Mouse (Mus musculus) liver, embryonic 12.5 days (tissue): Measurements from ENCODE around the gene Ddx28. TPM values are rescaled to one million over a fixed set of nuclear protein-coding genes. Genes with fewer than 3 reads are reported as not detected.
"Not testable (repeated sequence)": the region's sequence is repeated elsewhere in the genome, so short reads cannot be mapped to it uniquely, and the experiment has no call there.

ENCODE experiments used
- ATAC-seq: fragments of 200-750 bp; cut with Nextera tagmentation; 2 replicates; pipeline ENCODE4 v1.8.0; 2017; ENCODE audit warnings: moderate number of reproducible peaks, mild to moderate bottlenecking, moderate library complexity
- H3K27ac ChIP-seq: fragments of 300-500 bp; sonication (generic); 2 replicates; pipeline ENCODE4 v1.5.1; 2016; ENCODE audit warnings: mild to moderate bottlenecking
- H3K27me3 ChIP-seq: fragments of 300-500 bp; sonication (generic); replicated peaks from 2 replicates; pipeline ENCODE4 v1.6.1; 2016; ENCODE audit warnings: mild to moderate bottlenecking, moderate library complexity
- H3K36me3 ChIP-seq: fragments of 300-500 bp; sonication (generic); 2 replicates; pipeline ENCODE4 v1.6.1; 2016; ENCODE audit warnings: mild to moderate bottlenecking, moderate library complexity
- H3K4me1 ChIP-seq: fragments of 300-500 bp; sonication (generic); 2 replicates; pipeline ENCODE4 v1.6.1; 2016
- H3K4me2 ChIP-seq: fragments of 300-500 bp; sonication (generic); 2 replicates; pipeline ENCODE4 v1.6.1; 2016; ENCODE audit warnings: mild to moderate bottlenecking, moderate library complexity
- H3K4me3 ChIP-seq: fragments of 300-500 bp; sonication (generic); 2 replicates; pipeline ENCODE4 v1.5.1; 2016; ENCODE audit warnings: mild to moderate bottlenecking, moderate library complexity
- H3K9ac ChIP-seq: fragments of 300-500 bp; sonication (generic); 2 replicates; pipeline ENCODE4 v1.6.1; 2016; ENCODE audit warnings: mild to moderate bottlenecking, moderate library complexity
- H3K9me3 ChIP-seq: fragments of 300-500 bp; sonication (generic); replicated peaks from 2 replicates; pipeline ENCODE4 v1.6.1; 2016; ENCODE audit warnings: mild to moderate bottlenecking, moderate library complexity
- WGBS: fragments of 180-500 bp; shearing (Covaris S2); methylation state at CpG from one replicate; pipeline ENCODE4 v1.1.7; 2016; ENCODE audit not compliant: insufficient replicate concordance; 5-methylcytosine and 5-hydroxymethylcytosine counted together
- polyA plus RNA-seq: library from polyadenylated mRNA; unstranded; fragments of >200 nt; fragmentation: Nextera tagmentation; extraction: Ambion mirVana; gene quantifications from 2 replicates; pipeline ENCODE4 v1.2.1, GENCODE M21; 2016

Ddx28 gene
- polyA plus RNA-seq, 1 experiment from 2014 or later: 14.7 TPM

GRCm38 (mm10) chr8:106007891-106008290 lies 3.8 kb downstream of the Ddx28 start:
- not testable (repeated sequence) for H3K9me3 ChIP-seq, ATAC-seq, H3K9ac ChIP-seq, H3K27me3 ChIP-seq, H3K27ac ChIP-seq, H3K36me3 ChIP-seq, H3K4me3 ChIP-seq, H3K4me2 ChIP-seq
- peaks cover 35% of the 10 kb centered on the region for H3K4me1 ChIP-seq
- WGBS: 57% methylated on average over 3 of the region's 3 CpGs

- Histone ChIP-seq H3K9ac (no peak overlapping the region), H3K4me3 (no peak overlapping the region), H3K27me3 (no peaks in the 10 kb centered on the region), H3K36me3 (peaks cover 7% of the 10 kb centered on the region), H3K9me3 (no peaks in the 10 kb centered on the region), H3K27ac (no peak overlapping the region), H3K4me2 (no peak overlapping the region), H3K4me1 (peaks cover 29% of the 10 kb centered on the region)
- no peak for ATAC-seq
- WGBS: 53% methylated on average over 3 of the region's 3 CpGs
Observed at GRCm38 (mm10) chr8:106007135-106007534, 4.5 kb downstream of the Ddx28 start.

- Histone ChIP-seq H3K4me2 (no peak overlapping the region), H3K4me1 (peaks cover 24% of the 10 kb centered on the region), H3K9ac (no peak overlapping the region), H3K9me3 (no peaks in the 10 kb centered on the region), H3K27me3 (no peaks in the 10 kb centered on the region), H3K4me3 (no peak overlapping the region), H3K27ac (no peak overlapping the region), H3K36me3 (peaks cover 7% of the 10 kb centered on the region)
- WGBS: 79% methylated on average over 4 of the region's 4 CpGs
- ATAC-seq: no peak
Observed at GRCm38 (mm10) chr8:106006413-106006812, 5.3 kb downstream of the Ddx28 start.

GRCm38 (mm10) chr8:106005875-106006274 lies 5.8 kb downstream of the Ddx28 start, which contains the start of gene Dpep2nb:
Gene Dpep2nb, minus strand, starts transcription at chr8:106005975.
- peaks cover 7% of the 10 kb centered on the region for H3K36me3 ChIP-seq
- H3K27ac ChIP-seq: no peak within 1 kb of the TSS
- H3K4me3 ChIP-seq: no peak within 1 kb of the TSS
- peaks cover 24% of the 10 kb centered on the region for H3K4me1 ChIP-seq
- no peaks in the 10 kb centered on the region for H3K27me3 ChIP-seq
- no peak for ATAC-seq
- no peak within 1 kb of the TSS for H3K9ac ChIP-seq
- H3K4me2 ChIP-seq: no peak within 1 kb of the TSS
- H3K9me3 ChIP-seq: no peaks in the 10 kb centered on the region
- WGBS: 77% methylated on average over 4 of the region's 4 CpGs

- ATAC-seq: no peak
- H3K9me3 ChIP-seq: no peaks in the 10 kb centered on the region
- H3K4me2 ChIP-seq: no peak overlapping the region
- no peak overlapping the region for H3K27ac ChIP-seq
- WGBS: 43% methylated on average over 8 of the region's 8 CpGs
- H3K36me3 ChIP-seq: peaks cover 3% of the 10 kb centered on the region
- H3K27me3 ChIP-seq: no peaks in the 10 kb centered on the region
- peaks cover 12% of the 10 kb centered on the region for H3K4me1 ChIP-seq
- no peak overlapping the region for H3K4me3 ChIP-seq
- H3K9ac ChIP-seq: no peak overlapping the region
Observed at GRCm38 (mm10) chr8:106004538-106005207, 7.0 kb downstream of the Ddx28 start.

GRCm38 (mm10) chr8:106001908-106002307 lies 9.8 kb downstream of the Ddx28 start:
- Histone ChIP-seq H3K27me3 (no peaks in the 10 kb centered on the region), H3K36me3 (no peaks in the 10 kb centered on the region), H3K4me2 (no peak overlapping the region), H3K4me3 (no peak overlapping the region), H3K4me1 (peaks cover 6% of the 10 kb centered on the region), H3K9ac (no peak overlapping the region), H3K9me3 (no peaks in the 10 kb centered on the region), H3K27ac (no peak overlapping the region)
- ATAC-seq: no peak
- 72% methylated on average over 4 of the region's 4 CpGs for WGBS

GRCm38 (mm10) chr8:105998971-105999370 lies 12.7 kb downstream of the Ddx28 start:
- 52% methylated on average over 2 of the region's 2 CpGs for WGBS
- Histone ChIP-seq H3K36me3 (no peaks in the 10 kb centered on the region), H3K27me3 (peaks cover 11% of the 10 kb centered on the region; the same call in 1 of the 2 replicates), H3K4me2 (no peak overlapping the region), H3K4me1 (peaks cover 6% of the 10 kb centered on the region), H3K9me3 (no peaks in the 10 kb centered on the region), H3K4me3 (no peak overlapping the region), H3K9ac (no peak overlapping the region), H3K27ac (0 out of 2 replicates have a peak overlapping the region, but pooled peaks have one; percentile 40)
- no peak for ATAC-seq

- Histone ChIP-seq H3K4me2 (no peak overlapping the region), H3K27me3 (peaks cover 11% of the 10 kb centered on the region; the same call in 1 of the 2 replicates), H3K36me3 (no peaks in the 10 kb centered on the region), H3K9ac (no peak overlapping the region), H3K9me3 (no peaks in the 10 kb centered on the region), H3K4me1 (peaks cover 6% of the 10 kb centered on the region), H3K27ac (no peak overlapping the region), H3K4me3 (no peak overlapping the region)
- no peak for ATAC-seq
- 37% methylated on average over 7 of the region's 7 CpGs for WGBS
Observed at GRCm38 (mm10) chr8:105996359-105996758, 15.3 kb downstream of the Ddx28 start.

- Histone ChIP-seq H3K9me3 (no peaks in the 10 kb centered on the region), H3K27ac (no peak overlapping the region), H3K4me3 (no peak overlapping the region), H3K4me1 (peaks cover 6% of the 10 kb centered on the region), H3K36me3 (no peaks in the 10 kb centered on the region), H3K4me2 (no peak overlapping the region), H3K27me3 (peaks cover 34% of the 10 kb centered on the region; the same call in 1 of the 2 replicates), H3K9ac (no peak overlapping the region)
- 46% methylated on average over 4 of the region's 4 CpGs for WGBS
- no peak for ATAC-seq
Observed at GRCm38 (mm10) chr8:105993226-105993625, 18.5 kb downstream of the Ddx28 start.

GRCm38 (mm10) chr8:105992499-105992898 lies 19.2 kb downstream of the Ddx28 start:
- Histone ChIP-seq H3K9ac (no peak overlapping the region), H3K9me3 (no peaks in the 10 kb centered on the region), H3K4me3 (no peak overlapping the region), H3K4me1 (peaks cover 3% of the 10 kb centered on the region), H3K4me2 (no peak overlapping the region), H3K27ac (no peak overlapping the region), H3K36me3 (no peaks in the 10 kb centered on the region), H3K27me3 (peaks cover 37% of the 10 kb centered on the region; the same call in 1 of the 2 replicates)
- no peak for ATAC-seq
- WGBS: 43% methylated on average over 5 of the region's 5 CpGs

GRCm38 (mm10) chr8:105991546-105991945 lies 20.1 kb downstream of the Ddx28 start:
- no peak overlapping the region for H3K27ac ChIP-seq

GRCm38 (mm10) chr8:105990856-105991387 lies 20.8 kb downstream of the Ddx28 start, which contains the start of gene Dus2:
Gene Dus2, plus strand, starts transcription at chr8:105991337.
- no peak within 1 kb of the TSS for H3K4me3 ChIP-seq

More at GRCm38 (mm10) chr8:105991546-105991945, 20.1 kb downstream of the Ddx28 start:
- H3K4me2 ChIP-seq: no peak overlapping the region
- H3K4me3 ChIP-seq: no peak overlapping the region
- no peak overlapping the region for H3K9ac ChIP-seq
- peaks cover 40% of the 10 kb centered on the region; the same call in 1 of the 2 replicates for H3K27me3 ChIP-seq
- no peaks in the 10 kb centered on the region for H3K9me3 ChIP-seq
- no peaks in the 10 kb centered on the region for H3K36me3 ChIP-seq
- 54% methylated on average over 2 of the region's 2 CpGs for WGBS
- ATAC-seq: no peak
- H3K4me1 ChIP-seq: peaks cover 2% of the 10 kb centered on the region; the same call in 1 of the 2 replicates

More at GRCm38 (mm10) chr8:105990856-105991387, 20.8 kb downstream of the Ddx28 start, which contains the start of gene Dus2:
- ATAC-seq: peak; percentile 57
- WGBS: 9% methylated on average over 15 of the region's 15 CpGs
- no peaks in the 10 kb centered on the region for H3K36me3 ChIP-seq
- no peak within 1 kb of the TSS for H3K27ac ChIP-seq
- H3K9me3 ChIP-seq: no peaks in the 10 kb centered on the region
- H3K9ac ChIP-seq: no peak within 1 kb of the TSS; the same call in 1 of the 2 replicates
- peaks cover 35% of the 10 kb centered on the region; the same call in 1 of the 2 replicates for H3K27me3 ChIP-seq
- H3K4me1 ChIP-seq: peaks cover 2% of the 10 kb centered on the region; the same call in 1 of the 2 replicates
- 0 out of 2 replicates have a peak within 1 kb of the TSS, but pooled peaks have one; percentile 19 for H3K4me2 ChIP-seq
